ENCODE assay signal across 12 mouse cellular contexts in the genomic region with DNA sequence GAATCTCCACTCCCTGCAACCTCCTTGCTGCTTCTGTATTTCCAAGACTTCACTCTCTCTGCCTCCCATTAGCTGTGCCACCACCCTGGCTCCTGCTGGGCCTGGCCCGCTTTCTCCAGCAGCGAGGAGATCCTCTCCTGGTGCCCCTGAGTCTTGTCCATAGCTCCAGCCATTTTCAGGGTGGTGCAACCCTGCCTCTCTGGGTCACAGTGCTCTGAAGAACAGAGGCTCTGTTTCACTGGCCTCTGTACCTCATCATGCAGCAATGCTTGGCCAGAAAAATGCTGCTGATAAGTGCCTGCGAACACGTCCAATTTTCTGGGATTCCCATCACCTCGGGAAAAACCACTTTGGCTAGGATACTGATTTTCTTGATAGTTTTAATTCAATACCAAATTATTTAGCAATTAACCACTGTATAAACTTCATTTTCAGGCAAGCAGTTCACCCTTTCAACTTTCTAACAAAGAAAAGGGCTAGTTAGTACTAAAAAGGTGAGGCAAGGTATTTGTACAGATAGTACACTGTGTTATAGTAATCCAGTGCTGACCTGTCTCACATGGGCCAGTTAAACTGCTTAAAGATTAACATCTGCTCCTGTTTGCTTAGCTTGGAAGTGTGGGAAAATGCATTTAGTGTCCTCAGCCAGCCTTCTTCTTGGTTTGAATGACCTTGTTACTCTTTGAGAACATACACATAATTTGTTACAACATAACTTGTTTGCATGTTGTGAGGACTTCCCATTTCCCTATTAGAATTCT.
A peak's percentile ranks its signal among the peaks of the same experiment; 100 is the strongest.
DNase-seq lines count a peak whose midpoint lies in the region; ATAC-seq lines count a peak whose summit lies in the region.
"Had no signal": no experiment of that assay in that cellular context is flagged by ENCODE, and none has a peak within 500 bp of the region (broad histone marks: within the 10 kb centered on the region; RNA-seq: fewer than 3 reads in every experiment).

No protein-coding gene starts in this region.

- H3K9ac ChIP-seq in heart, embryonic 15.5 days: no peak overlapping the region
- H3K9ac ChIP-seq in intestine, embryonic 16.5 days (ENCODE audit: low read depth, low read length): 0 out of 2 replicates have a peak overlapping the region, but pooled peaks have one; percentile 29
- no peak overlapping the region for H3K9ac ChIP-seq in forebrain, embryonic 16.5 days (replicated peaks; ENCODE audit: low read depth, low read length)
- H3K9ac ChIP-seq: hindbrain, embryonic 15.5 days had no signal

- ATAC-seq in heart, embryonic 15.5 days (replicated peaks; ENCODE audit: insufficient number of reproducible peaks, insufficient read depth, low FRiP score, low read depth): no peak
- ATAC-seq in intestine, embryonic 16.5 days: peak; percentile 84
- ATAC-seq in forebrain, embryonic 16.5 days: no peak
- no peak for ATAC-seq in cerebellum, adult (ENCODE audit: insufficient number of reproducible peaks, low FRiP score, low TSS enrichment)
- no peak for ATAC-seq in granulocyte monocyte progenitor cell, adult 5-6 weeks (replicated peaks; ENCODE audit: poor library complexity, severe bottlenecking)

- no peak overlapping the region for H3K4me2 ChIP-seq in heart, embryonic 15.5 days
- H3K4me2 ChIP-seq in intestine, embryonic 16.5 days (ENCODE audit: low read depth, low read length): 0 out of 2 replicates have a peak overlapping the region, but pooled peaks have one; percentile 12
- no peak overlapping the region for H3K4me2 ChIP-seq in forebrain, embryonic 16.5 days (ENCODE audit: low read length)
- H3K4me2 ChIP-seq: hindbrain, embryonic 15.5 days had no signal

- no peak for DNase-seq in heart, postnatal 10 days
- peak; percentile 59 for DNase-seq in kidney, postnatal 10 days
- DNase-seq in lung, postnatal 36 days: peak; percentile 42
- DNase-seq: thymus, postnatal 36 days had no signal

- no peaks in the 10 kb centered on the region for H3K27me3 ChIP-seq in heart, embryonic 15.5 days
- H3K27me3 ChIP-seq in intestine, embryonic 16.5 days (replicated peaks; ENCODE audit: control insufficient read depth, insufficient read depth, low read length): no peaks in the 10 kb centered on the region
- H3K27me3 ChIP-seq in forebrain, embryonic 16.5 days (replicated peaks; ENCODE audit: control insufficient read depth, insufficient read depth, low read length): no peaks in the 10 kb centered on the region
- H3K27me3 ChIP-seq: hindbrain, embryonic 15.5 days; megakaryocyte, embryonic 14.5 days had no signal

- H3K36me3 ChIP-seq in heart, embryonic 15.5 days: no peaks in the 10 kb centered on the region; the same call in 1 of the 2 replicates
- no peaks in the 10 kb centered on the region for H3K36me3 ChIP-seq in intestine, embryonic 16.5 days (ENCODE audit: control insufficient read depth, insufficient read depth, low read length)
- no peaks in the 10 kb centered on the region for H3K36me3 ChIP-seq in forebrain, embryonic 16.5 days (ENCODE audit: control insufficient read depth, insufficient read depth)

- no peaks in the 10 kb centered on the region for H3K9me3 ChIP-seq in heart, embryonic 15.5 days (replicated peaks)
- no peaks in the 10 kb centered on the region for H3K9me3 ChIP-seq in intestine, embryonic 16.5 days (ENCODE audit: control insufficient read depth, low read length)
- H3K9me3 ChIP-seq in forebrain, embryonic 16.5 days (ENCODE audit: control insufficient read depth, low read length): no peaks in the 10 kb centered on the region
- H3K9me3 ChIP-seq: hindbrain, embryonic 15.5 days; megakaryocyte, embryonic 14.5 days had no signal

- H3K27ac ChIP-seq in heart, embryonic 15.5 days: peak overlapping the region; percentile 52
- H3K27ac ChIP-seq in intestine, embryonic 16.5 days (ENCODE audit: low read length): peak overlapping the region; percentile 83
- no peak overlapping the region for H3K27ac ChIP-seq in forebrain, embryonic 16.5 days (ENCODE audit: low read length)
- H3K27ac ChIP-seq: hindbrain, embryonic 15.5 days had no signal

- whole genome bisulfite sequencing in heart, embryonic 15.5 days: 52% methylated on average over 5 of the region's 5 CpGs
- 57% methylated on average over 5 of the region's 5 CpGs for WGBS in intestine, embryonic 16.5 days
- 81% methylated on average over 5 of the region's 5 CpGs for WGBS in forebrain, embryonic 16.5 days

- intact Hi-C loops in heart, postnatal 10 days (cut with DNase I): no loop called here

- H3K4me1 ChIP-seq in heart, embryonic 15.5 days (replicated peaks): peaks cover 17% of the 10 kb centered on the region
- peaks cover 17% of the 10 kb centered on the region for H3K4me1 ChIP-seq in intestine, embryonic 16.5 days (ENCODE audit: control insufficient read depth, insufficient read depth, low read length)
- no peaks in the 10 kb centered on the region for H3K4me1 ChIP-seq in forebrain, embryonic 16.5 days (replicated peaks; ENCODE audit: control insufficient read depth, insufficient read depth, low read length)
- H3K4me1 ChIP-seq: hindbrain, embryonic 15.5 days had no signal

- no peak overlapping the region for H3K4me3 ChIP-seq in heart, embryonic 15.5 days
- no peak overlapping the region for H3K4me3 ChIP-seq in intestine, embryonic 16.5 days (ENCODE audit: low read length)
- H3K4me3 ChIP-seq in forebrain, embryonic 16.5 days (replicated peaks; ENCODE audit: low read length): no peak overlapping the region
- H3K4me3 ChIP-seq: erythroblast, embryonic 14.5 days; hindbrain, embryonic 15.5 days; megakaryocyte, embryonic 14.5 days had no signal

Comparison
In these comparisons a context has a peak if more than half of its experiments do, and no peak if none do; other contexts are left out.
1. DNase-seq: peak in kidney, postnatal 10 days (single experiment) and lung, postnatal 36 days (single experiment); none in heart, postnatal 10 days (0 of 2).